Mouse (Mus musculus) limb, embryonic 11.5 days (tissue): ENCODE measurements at regions not wholly inside any gene's neighbourhood (a gene's known extent, or its start where the extent isn't known, plus 50 kb on each side); places are given as distances from the start of the nearest gene placed in this dataset.

Experiments
- ATAC-seq: fragments of 200-750 bp; cut with Nextera tagmentation; 2 replicates; pipeline ENCODE4 v1.8.0; 2017; ENCODE audit warnings: low read depth; ENCODE audit not compliant: insufficient number of reproducible peaks, low FRiP score, low TSS enrichment
- DNase-seq: peaks from one replicate; pipeline ENCODE4 v3.0.0-alpha.2; 2015; ENCODE audit warnings: low spot score
- H3K27ac ChIP-seq: fragments of 300-500 bp; sonication (generic); replicated peaks from 2 replicates; pipeline ENCODE4 v1.5.1; 2014; ENCODE audit warnings: low read depth, mild to moderate bottlenecking, low read length
- H3K27me3 ChIP-seq: fragments of 300-500 bp; sonication (generic); 2 replicates; pipeline ENCODE4 v1.6.1; 2014; ENCODE audit warnings: mild to moderate bottlenecking, low read length, mixed read lengths; ENCODE audit not compliant: control insufficient read depth, insufficient read depth
- H3K36me3 ChIP-seq: fragments of 300-500 bp; sonication (generic); 2 replicates; pipeline ENCODE4 v1.6.1; 2014; ENCODE audit warnings: mild to moderate bottlenecking, low read length, moderate library complexity, mixed read lengths; ENCODE audit not compliant: control insufficient read depth, insufficient read depth
- H3K4me1 ChIP-seq: fragments of 300-500 bp; sonication (generic); 2 replicates; pipeline ENCODE4 v1.6.1; 2014; ENCODE audit warnings: low read length, mixed read lengths; ENCODE audit not compliant: control insufficient read depth, insufficient read depth
- H3K4me2 ChIP-seq: fragments of 300-500 bp; sonication (generic); 2 replicates; pipeline ENCODE4 v1.6.1; 2014; ENCODE audit warnings: low read depth, mild to moderate bottlenecking, moderate library complexity; ENCODE audit not compliant: severe bottlenecking
- H3K4me3 ChIP-seq: fragments of 300-500 bp; sonication (generic); 2 replicates; pipeline ENCODE4 v1.5.1; 2014; ENCODE audit warnings: low read depth, low read length
- H3K9ac ChIP-seq: fragments of 300-500 bp; sonication (generic); 2 replicates; pipeline ENCODE4 v1.6.1; 2014; ENCODE audit warnings: mild to moderate bottlenecking, low read length
- H3K9me3 ChIP-seq: fragments of 300-500 bp; sonication (generic); 2 replicates; pipeline ENCODE4 v1.6.1; 2016; ENCODE audit warnings: low read length; ENCODE audit not compliant: control insufficient read depth
- WGBS: fragments of 180-500 bp; shearing (Covaris S2); extraction: QIAGEN DNeasy Blood & Tissue Kit; methylation state at CpG from one replicate; pipeline ENCODE4 v1.1.7; 2014; 5-methylcytosine and 5-hydroxymethylcytosine counted together

DNA sequence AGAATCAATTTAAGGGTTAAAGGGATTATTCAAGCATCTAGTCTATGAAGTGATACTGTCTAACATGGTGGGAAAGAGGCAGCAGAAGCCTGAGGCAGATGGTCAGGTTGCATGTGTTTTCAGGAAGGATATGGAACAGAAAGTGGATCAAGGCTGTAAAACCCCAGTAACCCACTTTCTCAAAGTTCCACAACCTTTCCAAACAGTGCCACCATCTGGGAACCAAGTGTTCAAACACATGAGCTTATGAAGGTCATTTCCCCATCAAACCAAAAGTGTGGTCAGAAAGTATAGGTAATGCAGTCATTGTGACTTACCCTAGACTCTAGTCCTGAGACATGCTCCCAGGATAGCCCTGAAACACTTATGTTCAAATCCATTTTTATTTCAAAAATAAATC is 312.8 kb upstream of the Tenm4 start:
- no peaks in the 10 kb centered on the region for H3K36me3 ChIP-seq
- no peak overlapping the region for H3K9ac ChIP-seq
- no peaks in the 10 kb centered on the region for H3K9me3 ChIP-seq
- no peak for ATAC-seq
- no peaks in the 10 kb centered on the region for H3K4me1 ChIP-seq
- H3K27ac ChIP-seq: no peak overlapping the region
- DNase-seq: no peak
- H3K27me3 ChIP-seq: no peaks in the 10 kb centered on the region
- no peak overlapping the region for H3K4me2 ChIP-seq
- no peak overlapping the region for H3K4me3 ChIP-seq

DNA sequence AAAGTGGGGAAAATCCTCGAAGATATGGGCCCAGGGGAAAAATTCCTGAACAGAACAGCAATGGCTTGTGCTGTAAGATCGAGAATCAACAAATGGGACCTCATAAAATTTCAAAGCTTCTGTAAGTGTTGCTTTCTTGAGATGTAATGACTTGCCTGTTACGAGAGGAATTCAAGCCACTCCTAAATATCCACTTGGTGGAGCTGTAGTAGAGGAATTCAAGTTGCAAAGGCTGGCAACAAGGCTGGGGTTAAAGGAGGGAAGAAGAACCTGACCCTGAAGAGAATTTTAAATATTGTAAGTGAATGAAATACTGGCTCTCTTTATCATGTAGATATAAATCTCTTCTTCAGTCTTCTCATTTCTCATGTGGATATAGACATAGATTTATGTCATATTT is 306.8 kb upstream of the Tenm4 start:
- DNase-seq: no peak
- H3K27ac ChIP-seq: no peak overlapping the region
- no peaks in the 10 kb centered on the region for H3K27me3 ChIP-seq
- H3K9me3 ChIP-seq: no peaks in the 10 kb centered on the region
- no peaks in the 10 kb centered on the region for H3K4me1 ChIP-seq
- no peak overlapping the region for H3K9ac ChIP-seq
- no peak overlapping the region for H3K4me2 ChIP-seq
- no peak overlapping the region for H3K4me3 ChIP-seq
- no peak for ATAC-seq
- 18% methylated on average over 3 of the region's 3 CpGs for WGBS
- H3K36me3 ChIP-seq: no peaks in the 10 kb centered on the region

DNA sequence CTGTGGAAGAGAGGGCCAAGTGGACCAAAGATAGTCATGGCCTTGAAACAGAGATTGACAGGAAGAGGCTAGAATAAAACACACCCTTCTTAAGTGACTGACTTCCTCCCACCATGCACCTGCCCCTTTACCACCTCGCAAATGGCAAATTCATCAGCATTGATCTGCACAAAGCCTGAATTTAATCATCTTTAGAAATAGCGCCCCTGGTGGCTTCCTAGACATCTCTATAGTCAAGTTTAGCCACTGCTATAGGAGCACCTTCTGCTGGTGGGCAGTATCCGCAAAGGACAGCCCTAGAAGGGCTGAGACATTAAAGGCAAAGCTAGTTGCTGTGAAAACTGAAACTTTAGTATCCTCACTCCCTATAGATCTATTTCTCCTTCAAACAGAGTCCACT is 305.8 kb upstream of the Tenm4 start:
- WGBS: 45% methylated on average over 3 of the region's 3 CpGs
- DNase-seq: peak; percentile 30
- no peak overlapping the region for H3K9ac ChIP-seq

DNA sequence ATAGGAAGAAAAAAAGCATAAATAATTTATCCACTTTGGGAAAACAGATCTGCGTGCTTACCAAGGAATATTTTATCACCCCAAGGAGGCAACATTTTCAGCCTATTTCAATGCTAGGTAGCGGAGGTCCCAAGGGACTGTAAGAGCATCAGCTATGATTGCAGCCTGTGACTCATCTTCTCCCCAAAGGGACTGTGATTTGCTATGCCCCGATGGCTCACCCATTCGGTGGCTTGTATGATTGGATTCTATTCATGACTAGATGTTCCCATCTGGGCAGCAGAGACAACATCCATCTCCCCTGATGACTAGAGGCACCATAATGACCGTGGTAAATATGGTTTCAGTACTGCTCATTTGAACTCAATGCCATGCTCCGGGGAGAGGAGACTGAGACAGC is 302.3 kb upstream of the Tenm4 start:
- DNase-seq (no peak), ATAC-seq (no peak)
- Histone ChIP-seq H3K9me3 (no peaks in the 10 kb centered on the region), H3K36me3 (no peaks in the 10 kb centered on the region), H3K4me2 (no peak overlapping the region), H3K4me1 (no peaks in the 10 kb centered on the region), H3K27ac (no peak overlapping the region), H3K27me3 (no peaks in the 10 kb centered on the region), H3K4me3 (no peak overlapping the region), H3K9ac (no peak overlapping the region)
- 89% methylated on average over 6 of the region's 6 CpGs for WGBS

More for the DNA sequence above, 305.8 kb upstream of the Tenm4 start:
- no peak for ATAC-seq
- H3K4me1 ChIP-seq: no peaks in the 10 kb centered on the region
- H3K4me3 ChIP-seq: no peak overlapping the region
- no peak overlapping the region for H3K4me2 ChIP-seq
- H3K9me3 ChIP-seq: no peaks in the 10 kb centered on the region
- no peaks in the 10 kb centered on the region for H3K27me3 ChIP-seq
- H3K27ac ChIP-seq: no peak overlapping the region
- H3K36me3 ChIP-seq: no peaks in the 10 kb centered on the region

DNA sequence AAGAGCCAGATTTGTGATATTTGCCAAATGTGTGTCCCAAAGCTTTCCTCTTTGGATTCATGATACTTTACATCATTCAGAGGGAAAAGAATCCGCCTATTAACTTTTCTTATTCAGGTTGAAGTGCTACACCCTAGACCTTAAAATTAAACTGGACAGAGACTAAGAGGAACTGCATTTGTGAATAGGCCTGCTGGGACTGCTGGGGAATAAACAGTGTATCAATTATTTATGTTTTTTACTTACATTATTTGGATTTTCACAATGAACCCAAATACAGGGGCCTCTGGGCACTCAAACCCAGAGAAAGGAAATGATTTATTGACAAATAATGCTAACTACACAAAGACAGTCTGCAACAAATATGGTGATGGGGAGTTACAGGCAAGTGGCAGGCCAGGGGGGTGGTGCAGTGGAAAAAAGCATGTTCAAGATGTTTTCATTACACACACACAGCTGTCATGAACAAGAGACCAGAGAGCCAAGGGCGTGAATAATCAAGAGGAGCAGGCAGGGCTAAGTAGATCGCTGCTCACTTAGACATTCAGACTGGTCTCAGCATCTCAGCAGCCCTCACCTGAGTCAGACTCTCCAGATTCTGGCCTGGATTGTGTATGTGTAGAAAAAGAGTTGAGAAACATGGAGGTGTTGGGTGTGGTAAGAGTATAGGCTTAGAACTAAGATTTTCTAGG is 290.3 kb upstream of the Tenm4 start:
- no peak overlapping the region for H3K9ac ChIP-seq
- no peaks in the 10 kb centered on the region for H3K27me3 ChIP-seq
- 83% methylated on average over 3 of the region's 3 CpGs for WGBS
- no peaks in the 10 kb centered on the region for H3K36me3 ChIP-seq
- H3K9me3 ChIP-seq: no peaks in the 10 kb centered on the region
- no peak overlapping the region for H3K4me3 ChIP-seq
- no peak overlapping the region for H3K4me2 ChIP-seq
- no peak for ATAC-seq
- no peaks in the 10 kb centered on the region for H3K4me1 ChIP-seq
- no peak for DNase-seq
- H3K27ac ChIP-seq: no peak overlapping the region

DNA sequence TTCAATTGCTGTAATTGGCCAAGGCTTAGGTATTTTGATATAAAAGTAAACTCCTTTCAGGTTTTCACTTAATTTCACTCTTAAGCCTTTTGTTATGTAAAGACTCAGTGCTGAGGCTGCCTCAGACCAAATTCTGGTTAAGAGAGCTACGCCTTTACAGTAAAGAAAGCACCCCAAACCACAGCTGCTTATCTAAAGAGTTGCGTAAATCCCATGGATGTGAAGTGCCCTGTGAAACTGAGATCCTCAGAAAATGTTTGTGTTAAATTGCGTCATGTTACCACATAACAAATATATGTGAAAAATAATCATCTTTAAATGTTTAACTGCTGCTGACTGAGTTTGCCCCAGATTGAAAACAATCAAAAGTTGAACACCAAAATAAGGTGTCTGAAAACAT is 269.5 kb upstream of the Tenm4 start:
- 90% methylated on average over 3 of the region's 3 CpGs for WGBS

DNA sequence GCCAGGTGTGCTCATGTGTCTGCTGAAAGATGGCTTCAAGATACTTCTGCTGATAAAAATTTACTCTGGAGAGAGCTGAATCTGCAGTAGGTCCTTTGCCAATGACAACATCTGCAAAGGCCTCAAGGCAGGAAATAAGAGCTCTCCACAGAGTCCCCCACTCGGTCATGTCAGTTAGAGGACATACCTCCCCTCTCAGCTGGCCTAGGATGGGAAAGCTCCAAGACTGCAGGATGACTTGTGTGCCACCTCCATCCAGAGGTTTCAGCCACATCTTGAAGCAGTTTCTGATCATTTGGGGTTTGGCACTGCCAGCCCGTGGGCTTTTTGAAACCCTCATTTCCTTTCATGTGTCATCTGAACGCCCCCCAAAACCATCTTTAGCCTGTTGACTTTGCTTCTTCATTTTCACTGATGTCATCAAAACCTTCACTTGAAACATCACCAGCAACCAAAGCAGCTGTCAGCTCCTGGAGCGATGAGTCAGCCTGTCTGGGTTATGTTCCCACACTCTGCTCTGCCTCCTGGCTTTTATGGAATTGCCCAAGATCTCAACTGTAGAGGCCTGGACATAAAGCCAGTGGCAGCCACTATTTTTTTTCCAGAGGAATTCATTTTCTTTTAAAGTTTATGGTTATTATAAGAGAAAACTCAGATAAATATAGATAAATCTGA is 256.5 kb upstream of the Tenm4 start:
- H3K4me2 ChIP-seq: no peak overlapping the region
- H3K4me3 ChIP-seq: no peak overlapping the region
- 82% methylated on average over 4 of the region's 4 CpGs for WGBS
- no peak for DNase-seq
- no peak overlapping the region for H3K9ac ChIP-seq
- H3K27me3 ChIP-seq: no peaks in the 10 kb centered on the region
- no peaks in the 10 kb centered on the region for H3K4me1 ChIP-seq
- no peaks in the 10 kb centered on the region for H3K36me3 ChIP-seq
- no peak for ATAC-seq
- H3K27ac ChIP-seq: no peak overlapping the region
- H3K9me3 ChIP-seq: no peaks in the 10 kb centered on the region

More for the DNA sequence above, 269.5 kb upstream of the Tenm4 start:
- no peak overlapping the region for H3K4me3 ChIP-seq
- no peaks in the 10 kb centered on the region for H3K4me1 ChIP-seq
- no peak overlapping the region for H3K9ac ChIP-seq
- no peaks in the 10 kb centered on the region for H3K36me3 ChIP-seq
- H3K27ac ChIP-seq: no peak overlapping the region
- no peaks in the 10 kb centered on the region for H3K27me3 ChIP-seq
- no peak for DNase-seq
- H3K9me3 ChIP-seq: no peaks in the 10 kb centered on the region
- no peak for ATAC-seq
- no peak overlapping the region for H3K4me2 ChIP-seq

DNA sequence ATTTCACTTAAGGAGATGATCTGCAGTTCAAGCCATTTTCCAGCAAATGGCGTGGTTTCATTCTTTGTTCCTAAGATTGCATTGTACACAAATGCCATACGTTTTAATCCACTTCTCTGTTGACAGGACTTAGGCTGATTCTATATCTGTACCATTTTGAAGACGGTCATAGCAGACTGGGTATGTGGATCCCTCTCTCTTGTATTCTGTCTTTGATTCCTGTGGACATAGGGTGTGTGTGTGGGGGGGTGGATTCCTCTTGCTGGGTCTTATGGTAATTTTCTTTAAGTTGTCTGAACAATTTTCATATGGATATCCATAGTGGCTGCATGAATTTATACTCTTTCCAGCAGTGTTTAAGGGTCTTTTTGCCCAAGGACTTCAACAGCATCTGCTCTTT is 251.1 kb upstream of the Tenm4 start:
- DNase-seq (no peak), ATAC-seq (no peak)
- Histone ChIP-seq H3K4me2 (no peak overlapping the region), H3K36me3 (no peaks in the 10 kb centered on the region), H3K27me3 (no peaks in the 10 kb centered on the region), H3K27ac (no peak overlapping the region), H3K9ac (no peak overlapping the region), H3K4me3 (no peak overlapping the region), H3K4me1 (no peaks in the 10 kb centered on the region), H3K9me3 (no peaks in the 10 kb centered on the region)
- WGBS: 89% methylated on average over 3 of the region's 3 CpGs

DNA sequence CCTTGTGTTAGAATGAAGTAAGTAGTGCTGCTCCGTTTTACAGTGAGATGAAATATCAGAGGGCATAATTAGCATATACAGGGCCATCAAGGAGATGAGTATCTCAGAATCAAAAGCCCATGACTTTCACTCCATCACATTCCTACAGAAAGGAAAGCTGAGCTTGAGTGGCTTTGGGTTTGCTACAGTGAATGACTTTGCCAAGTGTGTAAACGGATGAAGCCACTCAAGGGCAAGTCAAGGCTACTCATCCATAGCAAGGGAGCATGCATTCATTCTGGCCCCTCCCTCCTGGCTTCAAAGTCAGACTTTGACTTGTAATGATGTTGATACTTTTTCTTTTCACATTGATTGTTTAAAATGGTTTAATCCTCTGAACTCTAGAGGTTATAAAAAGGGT is 246.2 kb upstream of the Tenm4 start:
- Histone ChIP-seq H3K4me2 (no peak overlapping the region), H3K36me3 (no peaks in the 10 kb centered on the region), H3K9ac (no peak overlapping the region), H3K9me3 (no peaks in the 10 kb centered on the region), H3K27me3 (no peaks in the 10 kb centered on the region), H3K4me3 (no peak overlapping the region), H3K4me1 (no peaks in the 10 kb centered on the region), H3K27ac (no peak overlapping the region)
- no peak for DNase-seq
- 85% methylated on average over 2 of the region's 2 CpGs for WGBS
- ATAC-seq: no peak
